Mouse (Mus musculus): ENCODE data around the gene Poc5. TPM values are rescaled to one million over a fixed set of nuclear protein-coding genes. Genes with fewer than 3 reads are reported as not detected.

Poc5 gene
- polyA plus RNA-seq, 1 experiment from 2014 or later: 10.7 TPM

GRCm38 (mm10) chr13:96424496-96425274, 36.6 kb downstream of the Poc5 start:
- WGBS: 95% methylated on average over 12 of the region's 12 CpGs
- no peaks in the 10 kb centered on the region for H3K9me3 ChIP-seq (ENCODE audit: control insufficient read depth, low read length)

GRCm38 (mm10) chr13:96426044-96426443, 38.0 kb downstream of the Poc5 start:
- no peak overlapping the region for H3K27ac ChIP-seq (ENCODE audit: low read length)
- no peaks in the 10 kb centered on the region for H3K9me3 ChIP-seq (ENCODE audit: control insufficient read depth, low read length)
- no peaks in the 10 kb centered on the region for H3K27me3 ChIP-seq (replicated peaks; ENCODE audit: control insufficient read depth, insufficient read depth, low read length)
- no peak overlapping the region for H3K9ac ChIP-seq (ENCODE audit: low read depth, low read length)
- H3K36me3 ChIP-seq (ENCODE audit: control insufficient read depth, insufficient read depth, low read length): no peaks in the 10 kb centered on the region
- H3K4me3 ChIP-seq (ENCODE audit: low read length): no peak overlapping the region
- no peaks in the 10 kb centered on the region for H3K4me1 ChIP-seq (ENCODE audit: control insufficient read depth, insufficient read depth, low read length)
- 60% methylated on average over 3 of the region's 3 CpGs for WGBS
- no peak overlapping the region for H3K4me2 ChIP-seq (ENCODE audit: low read depth, low read length)
- no peak for ATAC-seq

More at GRCm38 (mm10) chr13:96424496-96425274, 36.6 kb downstream of the Poc5 start:
- Histone ChIP-seq H3K4me1 (ENCODE audit: control insufficient read depth, insufficient read depth, low read length) (no peaks in the 10 kb centered on the region), H3K4me2 (ENCODE audit: low read depth, low read length) (no peak overlapping the region), H3K9ac (ENCODE audit: low read depth, low read length) (no peak overlapping the region), H3K27ac (ENCODE audit: low read length) (no peak overlapping the region), H3K4me3 (ENCODE audit: low read length) (no peak overlapping the region), H3K36me3 (ENCODE audit: control insufficient read depth, insufficient read depth, low read length) (no peaks in the 10 kb centered on the region), H3K27me3 (replicated peaks; ENCODE audit: control insufficient read depth, insufficient read depth, low read length) (no peaks in the 10 kb centered on the region)
- ATAC-seq: no peak

GRCm38 (mm10) chr13:96428531-96428930, 40.4 kb downstream of the Poc5 start:
- peaks cover 10% of the 10 kb centered on the region for H3K4me1 ChIP-seq (ENCODE audit: control insufficient read depth, insufficient read depth, low read length)
- H3K9me3 ChIP-seq (ENCODE audit: control insufficient read depth, low read length): no peaks in the 10 kb centered on the region
- no peak overlapping the region for H3K4me2 ChIP-seq (ENCODE audit: low read depth, low read length)
- H3K27me3 ChIP-seq (replicated peaks; ENCODE audit: control insufficient read depth, insufficient read depth, low read length): no peaks in the 10 kb centered on the region
- no peaks in the 10 kb centered on the region for H3K36me3 ChIP-seq (ENCODE audit: control insufficient read depth, insufficient read depth, low read length)
- H3K9ac ChIP-seq (ENCODE audit: low read depth, low read length): no peak overlapping the region
- no peak overlapping the region for H3K27ac ChIP-seq (ENCODE audit: low read length)
- H3K4me3 ChIP-seq (ENCODE audit: low read length): no peak overlapping the region
- WGBS: 73% methylated on average over 5 of the region's 5 CpGs
- no peak for ATAC-seq

GRCm38 (mm10) chr13:96431595-96432156, 43.6 kb downstream of the Poc5 start:
- WGBS: 32% methylated on average over 12 of the region's 12 CpGs
- Histone ChIP-seq H3K27me3 (replicated peaks; ENCODE audit: control insufficient read depth, insufficient read depth, low read length) (no peaks in the 10 kb centered on the region), H3K4me2 (ENCODE audit: low read depth, low read length) (no peak overlapping the region), H3K4me3 (ENCODE audit: low read length) (no peak overlapping the region), H3K9me3 (ENCODE audit: control insufficient read depth, low read length) (no peaks in the 10 kb centered on the region), H3K36me3 (ENCODE audit: control insufficient read depth, insufficient read depth, low read length) (no peaks in the 10 kb centered on the region), H3K9ac (ENCODE audit: low read depth, low read length) (0 out of 2 replicates have a peak overlapping the region, but pooled peaks have one; percentile 44), H3K27ac (ENCODE audit: low read length) (no peak overlapping the region), H3K4me1 (ENCODE audit: control insufficient read depth, insufficient read depth, low read length) (peaks cover 26% of the 10 kb centered on the region)
- ATAC-seq: peak; percentile 87

- Histone ChIP-seq H3K4me1 (ENCODE audit: control insufficient read depth, insufficient read depth, low read length) (peaks cover 26% of the 10 kb centered on the region), H3K27me3 (replicated peaks; ENCODE audit: control insufficient read depth, insufficient read depth, low read length) (no peaks in the 10 kb centered on the region), H3K4me2 (ENCODE audit: low read depth, low read length) (0 out of 2 replicates have a peak overlapping the region, but pooled peaks have one; percentile 14), H3K36me3 (ENCODE audit: control insufficient read depth, insufficient read depth, low read length) (no peaks in the 10 kb centered on the region), H3K4me3 (ENCODE audit: low read length) (no peak overlapping the region), H3K27ac (ENCODE audit: low read length) (peak overlapping the region; percentile 85), H3K9me3 (ENCODE audit: control insufficient read depth, low read length) (no peaks in the 10 kb centered on the region), H3K9ac (ENCODE audit: low read depth, low read length) (peak overlapping the region; percentile 47)
- 37% methylated on average over 3 of the region's 3 CpGs for WGBS
- ATAC-seq: peak; percentile 88
Measured at GRCm38 (mm10) chr13:96432376-96432811, 44.3 kb downstream of the Poc5 start.

GRCm38 (mm10) chr13:96433041-96433440, 44.9 kb downstream of the Poc5 start:
- no peaks in the 10 kb centered on the region for H3K36me3 ChIP-seq (ENCODE audit: control insufficient read depth, insufficient read depth, low read length)
- no peaks in the 10 kb centered on the region for H3K27me3 ChIP-seq (replicated peaks; ENCODE audit: control insufficient read depth, insufficient read depth, low read length)
- H3K9ac ChIP-seq (ENCODE audit: low read depth, low read length): no peak overlapping the region
- peak overlapping the region; percentile 65 for H3K27ac ChIP-seq (ENCODE audit: low read length)
- no peaks in the 10 kb centered on the region for H3K9me3 ChIP-seq (ENCODE audit: control insufficient read depth, low read length)
- ATAC-seq: no peak
- H3K4me1 ChIP-seq (ENCODE audit: control insufficient read depth, insufficient read depth, low read length): peaks cover 26% of the 10 kb centered on the region
- no peak overlapping the region for H3K4me2 ChIP-seq (ENCODE audit: low read depth, low read length)
- WGBS: 79% methylated on average over 6 of the region's 6 CpGs
- H3K4me3 ChIP-seq (ENCODE audit: low read length): no peak overlapping the region

GRCm38 (mm10) chr13:96433648-96434190, 45.6 kb downstream of the Poc5 start:
- Histone ChIP-seq H3K27ac (ENCODE audit: low read length) (peak overlapping the region; percentile 65), H3K9ac (ENCODE audit: low read depth, low read length) (no peak overlapping the region), H3K36me3 (ENCODE audit: control insufficient read depth, insufficient read depth, low read length) (no peaks in the 10 kb centered on the region), H3K4me2 (ENCODE audit: low read depth, low read length) (no peak overlapping the region), H3K4me1 (ENCODE audit: control insufficient read depth, insufficient read depth, low read length) (peaks cover 26% of the 10 kb centered on the region), H3K4me3 (ENCODE audit: low read length) (no peak overlapping the region), H3K27me3 (replicated peaks; ENCODE audit: control insufficient read depth, insufficient read depth, low read length) (no peaks in the 10 kb centered on the region), H3K9me3 (ENCODE audit: control insufficient read depth, low read length) (no peaks in the 10 kb centered on the region)
- 54% methylated on average over 11 of the region's 11 CpGs for WGBS
- peak; percentile 32; the same call in 1 of the 2 replicates for ATAC-seq

GRCm38 (mm10) chr13:96434899-96435331, 46.8 kb downstream of the Poc5 start:
- no peak overlapping the region for H3K4me2 ChIP-seq (ENCODE audit: low read depth, low read length)

GRCm38 (mm10) chr13:96435793-96436192, 47.7 kb downstream of the Poc5 start:
- no peak for ATAC-seq
- WGBS: 53% methylated on average over 13 of the region's 13 CpGs
- Histone ChIP-seq H3K4me1 (ENCODE audit: control insufficient read depth, insufficient read depth, low read length) (peaks cover 26% of the 10 kb centered on the region), H3K27ac (ENCODE audit: low read length) (no peak overlapping the region), H3K36me3 (ENCODE audit: control insufficient read depth, insufficient read depth, low read length) (no peaks in the 10 kb centered on the region), H3K4me2 (ENCODE audit: low read depth, low read length) (no peak overlapping the region), H3K4me3 (ENCODE audit: low read length) (no peak overlapping the region), H3K9me3 (ENCODE audit: control insufficient read depth, low read length) (no peaks in the 10 kb centered on the region), H3K27me3 (replicated peaks; ENCODE audit: control insufficient read depth, insufficient read depth, low read length) (no peaks in the 10 kb centered on the region), H3K9ac (ENCODE audit: low read depth, low read length) (no peak overlapping the region)

More at GRCm38 (mm10) chr13:96434899-96435331, 46.8 kb downstream of the Poc5 start:
- Histone ChIP-seq H3K27me3 (replicated peaks; ENCODE audit: control insufficient read depth, insufficient read depth, low read length) (no peaks in the 10 kb centered on the region), H3K36me3 (ENCODE audit: control insufficient read depth, insufficient read depth, low read length) (no peaks in the 10 kb centered on the region), H3K9ac (ENCODE audit: low read depth, low read length) (no peak overlapping the region), H3K27ac (ENCODE audit: low read length) (peak overlapping the region; percentile 65), H3K4me1 (ENCODE audit: control insufficient read depth, insufficient read depth, low read length) (peaks cover 26% of the 10 kb centered on the region), H3K9me3 (ENCODE audit: control insufficient read depth, low read length) (no peaks in the 10 kb centered on the region), H3K4me3 (ENCODE audit: low read length) (no peak overlapping the region)
- 30% methylated on average over 5 of the region's 5 CpGs for WGBS
- 0 out of 2 replicates have a peak, but pooled peaks have one; percentile 16 for ATAC-seq

Measured in intestine, embryonic 16.5 days (tissue).